Mouse (Mus musculus) kidney, adult 8-10 months (tissue): Measurements from ENCODE around the gene Frem2.
A peak's percentile ranks its signal among the peaks of the same experiment; 100 is the strongest.

ENCODE experiments used
- DNase-seq, 2 experiments: peaks; one replicate each; pipeline ENCODE4 v3.0.0; 2022

Gene Frem2

GRCm38 (mm10) chr3:53555031-53555952 is 101.9 kb downstream of the Frem2 start:
- DNase-seq: peak; percentile 58 to 66

GRCm38 (mm10) chr3:53552691-53553090 is 104.5 kb downstream of the Frem2 start:
- DNase-seq: no peak

GRCm38 (mm10) chr3:53532091-53532490 is 125.1 kb downstream of the Frem2 start:
- DNase-seq: no peak

GRCm38 (mm10) chr3:53530305-53530704 is 126.8 kb downstream of the Frem2 start:
- DNase-seq: no peak

- peak; percentile 28 to 61 for DNase-seq
These were observed 131.4 kb downstream of the Frem2 start for GRCm38 (mm10) chr3:53525737-53526136.

GRCm38 (mm10) chr3:53522794-53523193 is 134.4 kb downstream of the Frem2 start:
- DNase-seq: no peak

- DNase-seq: no peak
These were observed 142.7 kb downstream of the Frem2 start for GRCm38 (mm10) chr3:53514221-53515065.

- no peak for DNase-seq
These were observed 144.1 kb downstream of the Frem2 start for GRCm38 (mm10) chr3:53513096-53513495.

- no peak for DNase-seq
These were observed 154.7 kb downstream of the Frem2 start for GRCm38 (mm10) chr3:53502428-53502827.

- peak; percentile 40 to 55 for DNase-seq
These were observed 158.7 kb downstream of the Frem2 start for GRCm38 (mm10) chr3:53498351-53498905.

GRCm38 (mm10) chr3:53488353-53488752 is 168.8 kb downstream of the Frem2 start, which contains the start of gene Stoml3:
Gene Stoml3 (plus strand): TSS chr3:53488653.
- no peak for DNase-seq

- DNase-seq: no peak
These were observed 170.1 kb downstream of the Frem2 start for GRCm38 (mm10) chr3:53486996-53487576.

GRCm38 (mm10) chr3:53486561-53486960 is 170.6 kb downstream of the Frem2 start:
- no peak for DNase-seq

- DNase-seq: no peak
These were observed 173.6 kb downstream of the Frem2 start for GRCm38 (mm10) chr3:53483414-53484059.

GRCm38 (mm10) chr3:53478419-53479046 is 178.6 kb downstream of the Frem2 start:
- no peak for DNase-seq

GRCm38 (mm10) chr3:53477468-53477867 is 179.7 kb downstream of the Frem2 start:
- DNase-seq: peak; percentile 82 to 83

GRCm38 (mm10) chr3:53475889-53476288 is 181.3 kb downstream of the Frem2 start:
- DNase-seq: peak in 1 of 2 experiments; percentile 60

GRCm38 (mm10) chr3:53474179-53474578 is 183.0 kb downstream of the Frem2 start:
- no peak for DNase-seq

GRCm38 (mm10) chr3:53472061-53472460 is 185.1 kb downstream of the Frem2 start:
- peak in 1 of 2 experiments; percentile 42 for DNase-seq

GRCm38 (mm10) chr3:53469650-53470049 is 187.5 kb downstream of the Frem2 start:
- peak; percentile 43 for DNase-seq

- DNase-seq: no peak
These were observed 189.8 kb downstream of the Frem2 start for GRCm38 (mm10) chr3:53467356-53467755.

- DNase-seq: no peak
These were observed 190.7 kb downstream of the Frem2 start for GRCm38 (mm10) chr3:53466481-53466880.
